Mouse (Mus musculus): Measurements from ENCODE around the gene Plod2. TPM values are rescaled to one million over a fixed set of nuclear protein-coding genes. Genes with fewer than 3 reads are reported as not detected.

Gene Plod2
- total and polyA plus RNA-seq, 3 experiments = not detected

- no peaks in the 10 kb centered on the region for H3K4me1 ChIP-seq (ENCODE audit: control insufficient read depth in 1 of 2, insufficient read depth in 2 of 2, low read length in 2 of 2)
Observed at GRCm38 (mm10) chr9:92524506-92524905, 17.5 kb upstream of the Plod2 start.

GRCm38 (mm10) chr9:92530055-92530454 lies 12.0 kb upstream of the Plod2 start:
- no peak for DNase-seq (ENCODE audit: low read depth, low spot score)
- no peak overlapping the region for H3K9ac ChIP-seq (ENCODE audit: control insufficient read depth, low read depth, low read length, poor library complexity, severe bottlenecking)
- H3K27ac ChIP-seq (ENCODE audit: control insufficient read depth, low read depth, low read length) = no peak overlapping the region
- TF ChIP-seq NRF1 (IDR thresholded peaks at IDR 0.05; ENCODE audit: insufficient read depth, low read depth, low read length, poor library complexity, severe bottlenecking) = no peak
- no peak for TF ChIP-seq POLR2AphosphoS2 (IDR thresholded peaks at IDR 0.05; ENCODE audit: low read length)
- no peak for TF ChIP-seq ZC3H11A (IDR thresholded peaks at IDR 0.05; ENCODE audit: low read depth, low read length)
- no peak for TF ChIP-seq TAL1 (IDR thresholded peaks at IDR 0.05; ENCODE audit: low read length)
- no peak for TF ChIP-seq JUND (IDR thresholded peaks at IDR 0.05; ENCODE audit: low read depth, low read length)
- no peak for TF ChIP-seq TCF12 (IDR thresholded peaks at IDR 0.05; ENCODE audit: low read depth, low read length)
- no peak for TF ChIP-seq NELFE (IDR thresholded peaks at IDR 0.05; ENCODE audit: low read depth, low read length)
- no peak for TF ChIP-seq MAX (IDR thresholded peaks at IDR 0.05; ENCODE audit: low read length)
- TF ChIP-seq UBTF (IDR thresholded peaks at IDR 0.05; ENCODE audit: borderline replicate concordance, insufficient read depth, low read depth, low read length) = no peak
- TF ChIP-seq MEF2A (IDR thresholded peaks at IDR 0.05; ENCODE audit: extremely low read depth, insufficient replicate concordance, low read depth, low read length, poor library complexity, severe bottlenecking) = no peak
- no peak for TF ChIP-seq BHLHE40 (IDR thresholded peaks at IDR 0.05; ENCODE audit: borderline replicate concordance, low read depth, low read length)
- H3K79me2 ChIP-seq (ENCODE audit: control insufficient read depth, insufficient read depth, low read length, poor library complexity) = no peaks in the 10 kb centered on the region
- no peaks in the 10 kb centered on the region for H3K36me3 ChIP-seq (ENCODE audit: control insufficient read depth in 1 of 2, insufficient read depth in 2 of 2, low read length in 2 of 2)
- no peaks in the 10 kb centered on the region for H3K9me3 ChIP-seq (replicated peaks; ENCODE audit: insufficient read depth, low read length)
- H3K4me3 ChIP-seq (ENCODE audit: control insufficient read depth in 1 of 2, insufficient read depth in 1 of 2, low read depth in 2 of 2, low read length in 2 of 2) = no peak overlapping the region
- no peaks in the 10 kb centered on the region; a peak in 1 of 4 replicates for H3K27me3 ChIP-seq (ENCODE audit: control insufficient read depth in 1 of 2, insufficient read depth in 2 of 2, low read length in 2 of 2)
- no peaks in the 10 kb centered on the region for H3K4me1 ChIP-seq (ENCODE audit: control insufficient read depth in 1 of 2, insufficient read depth in 2 of 2, low read length in 2 of 2)

More at GRCm38 (mm10) chr9:92524506-92524905, 17.5 kb upstream of the Plod2 start:
- no peak overlapping the region for H3K27ac ChIP-seq (ENCODE audit: control insufficient read depth, low read depth, low read length)
- no peak for TF ChIP-seq NELFE (IDR thresholded peaks at IDR 0.05; ENCODE audit: low read depth, low read length)
- TF ChIP-seq RCOR1 (IDR thresholded peaks at IDR 0.05; ENCODE audit: low read depth, low read length) = no peak
- no peak for TF ChIP-seq USF1 (IDR thresholded peaks at IDR 0.05; ENCODE audit: low read depth, low read length)
- no peak for TF ChIP-seq POLR2A (IDR thresholded peaks at IDR 0.05; ENCODE audit: control insufficient read depth in 1 of 2, insufficient read depth in 1 of 2, low read depth in 1 of 2, low read length in 2 of 2, poor library complexity in 1 of 2)
- TF ChIP-seq E2F4 (IDR thresholded peaks at IDR 0.05; ENCODE audit: borderline replicate concordance, low read depth, low read length) = no peak
- H3K9me3 ChIP-seq (replicated peaks; ENCODE audit: insufficient read depth, low read length) = no peaks in the 10 kb centered on the region
- H3K27me3 ChIP-seq (ENCODE audit: control insufficient read depth in 1 of 2, insufficient read depth in 2 of 2, low read length in 2 of 2) = no peaks in the 10 kb centered on the region
- no peaks in the 10 kb centered on the region for H3K36me3 ChIP-seq (ENCODE audit: control insufficient read depth in 1 of 2, insufficient read depth in 2 of 2, low read length in 2 of 2)
- DNase-seq (ENCODE audit: low read depth, low spot score) = no peak
- no peak overlapping the region for H3K9ac ChIP-seq (ENCODE audit: control insufficient read depth, low read depth, low read length, poor library complexity, severe bottlenecking)
- no peaks in the 10 kb centered on the region for H3K79me2 ChIP-seq (ENCODE audit: control insufficient read depth, insufficient read depth, low read length, poor library complexity)
- no peak overlapping the region for H3K4me3 ChIP-seq (ENCODE audit: control insufficient read depth in 1 of 2, insufficient read depth in 1 of 2, low read depth in 2 of 2, low read length in 2 of 2)
